Mouse (Mus musculus) CH12.LX (cell line): ENCODE data around the gene Arfip2. TPM values are rescaled to one million over a fixed set of nuclear protein-coding genes. Genes with fewer than 3 reads are reported as not detected.

Source experiments
- DNase-seq: peaks from one replicate; pipeline ENCODE4 v3.0.0-alpha.2; 2013; ENCODE audit errors: extremely low read depth
- H3K27ac ChIP-seq: 2 replicates; pipeline ENCODE4 v1.5.1; 2012; ENCODE audit warnings: low read depth, mild to moderate bottlenecking, control low read depth, moderate library complexity; ENCODE audit not compliant: insufficient read depth
- H3K27me3 ChIP-seq: replicated peaks from 2 replicates; pipeline ENCODE3; 2012; ENCODE audit warnings: inconsistent platforms
- H3K36me3 ChIP-seq, 2 experiments: replicated peaks in 1 of 2; 2 replicates each; pipeline versions ENCODE3 to v1.6.1; 2012; ENCODE audit warnings: inconsistent platforms in 1 of 2, low read length in 1 of 2, mild to moderate bottlenecking in 1 of 2, mixed read lengths in 1 of 2, moderate library complexity in 1 of 2; ENCODE audit not compliant: control insufficient read depth in 1 of 2, insufficient read depth in 1 of 2
- H3K4me1 ChIP-seq, 2 experiments: 2 replicates each; pipeline ENCODE4 v1.6.1; 2012; ENCODE audit warnings: inconsistent platforms in 1 of 2, moderate library complexity in 1 of 2; ENCODE audit not compliant: insufficient read depth in 2 of 2, control insufficient read depth in 1 of 2
- H3K4me2 ChIP-seq: 2 replicates; pipeline ENCODE4 v1.6.1; 2012; ENCODE audit warnings: low read depth, mild to moderate bottlenecking, control low read depth; ENCODE audit not compliant: poor library complexity, insufficient read depth, severe bottlenecking
- H3K4me3 ChIP-seq, 3 experiments: fragments of 150-350 bp in 1 of 3; sonication (generic) in 1 of 3; replicated peaks in 1 of 3; 2 replicates each; pipeline versions ENCODE3 to v1.5.1; 2011 to 2012; ENCODE audit warnings: low read depth in 2 of 3, low read length in 2 of 3, mild to moderate bottlenecking in 2 of 3, moderate library complexity in 2 of 3, control low read depth in 1 of 3, improper control_type of control experiment in 1 of 3, inconsistent platforms in 1 of 3, mixed read lengths in 1 of 3; ENCODE audit not compliant: poor library complexity in 1 of 3
- H3K79me2 ChIP-seq: replicated peaks from 2 replicates; pipeline ENCODE4 v1.6.1; 2012; ENCODE audit warnings: mild to moderate bottlenecking, moderate library complexity; ENCODE audit not compliant: control insufficient read depth, poor library complexity, insufficient read depth, severe bottlenecking; ENCODE audit errors: extremely low read depth
- H3K9ac ChIP-seq: 2 replicates; pipeline ENCODE4 v1.6.1; 2012; ENCODE audit warnings: low read depth, mild to moderate bottlenecking, control low read depth, moderate library complexity; ENCODE audit not compliant: insufficient read depth
- H3K9me3 ChIP-seq: replicated peaks from 2 replicates; pipeline ENCODE3; 2012; ENCODE audit warnings: low read length, inconsistent platforms, mixed read lengths
- BHLHE40 ChIP-seq: IDR thresholded peaks from 2 replicates; pipeline ENCODE4 v1.6.1; 2011; ENCODE audit warnings: mild to moderate bottlenecking, low read depth, low read length, improper control_type of control experiment
- CTCF ChIP-seq, 2 experiments: IDR thresholded peaks in 1 of 2; conservative IDR thresholded peaks in 1 of 2; 2 replicates each; pipeline ENCODE4 v1.5.1; 2011 to 2012; ENCODE audit warnings: low read depth in 2 of 2, low read length in 2 of 2, improper control_type of control experiment in 1 of 2, inconsistent platforms in 1 of 2, mild to moderate bottlenecking in 1 of 2, moderate library complexity in 1 of 2
- E2F4 ChIP-seq: IDR thresholded peaks from 2 replicates; pipeline ENCODE4 v1.6.1; 2011; ENCODE audit warnings: low read depth, low read length, improper control_type of control experiment; ENCODE audit not compliant: insufficient replicate concordance
- GABPA ChIP-seq: IDR thresholded peaks from 2 replicates; pipeline ENCODE4 v1.6.1; 2012; ENCODE audit warnings: low read depth, low read length, improper control_type of control experiment, inconsistent platforms; ENCODE audit not compliant: insufficient replicate concordance
- IRF4 ChIP-seq: IDR thresholded peaks from 2 replicates; pipeline ENCODE4 v1.6.1; 2014; ENCODE audit warnings: low read depth, mild to moderate bottlenecking, inconsistent platforms, low read length, improper control_type of control experiment
- KAT2A ChIP-seq: IDR thresholded peaks from 2 replicates; pipeline ENCODE4 v1.6.1; 2012; ENCODE audit warnings: low read length, improper control_type of control experiment, inconsistent platforms; ENCODE audit not compliant: insufficient replicate concordance
- MAFK ChIP-seq: IDR thresholded peaks from 2 replicates; pipeline ENCODE4 v1.6.1; 2011; ENCODE audit warnings: low read length, improper control_type of control experiment; ENCODE audit not compliant: insufficient replicate concordance
- MYC ChIP-seq: IDR thresholded peaks from 2 replicates; pipeline ENCODE4 v1.6.1; 2011; ENCODE audit warnings: low read depth, mild to moderate bottlenecking, improper control_type of control experiment, low read length
- PAX5 ChIP-seq: IDR thresholded peaks from 2 replicates; pipeline ENCODE4 v1.6.1; 2012; ENCODE audit warnings: low read length, inconsistent platforms, mixed read lengths
- POLR2A ChIP-seq: IDR thresholded peaks from 2 replicates; pipeline ENCODE4 v1.6.1; 2011; ENCODE audit warnings: low read depth, mild to moderate bottlenecking, improper control_type of control experiment, low read length
- RCOR1 ChIP-seq: conservative IDR thresholded peaks from 2 replicates; pipeline ENCODE4 v1.6.1; 2012; ENCODE audit warnings: low read depth, mild to moderate bottlenecking, inconsistent platforms, low read length, improper control_type of control experiment
- SIN3A ChIP-seq: IDR thresholded peaks from 2 replicates; pipeline ENCODE4 v1.6.1; 2012; ENCODE audit warnings: low read length, improper control_type of control experiment, inconsistent platforms
- USF1 ChIP-seq: IDR thresholded peaks from 2 replicates; pipeline ENCODE4 v1.6.1; 2014; ENCODE audit warnings: low read depth, mild to moderate bottlenecking, inconsistent platforms, low read length, improper control_type of control experiment
- ZKSCAN1 ChIP-seq: IDR thresholded peaks from 2 replicates; pipeline ENCODE4 v1.6.1; 2012; ENCODE audit warnings: low read depth, inconsistent platforms, low read length, improper control_type of control experiment, borderline replicate concordance
- dilution Hi-C: fragments of 300-500 bp; cut with MboI; formaldehyde crosslinking; loops from 2 replicates; pipeline ENCODE4 v1.14.3; 2020; ENCODE audit warnings: low sequenced_read_pairs; ENCODE audit not compliant: extremely low pct_unique_long_range_greater_than_20kb, extremely low pct_ligation_motif_present
- in situ Hi-C: fragments of 300-500 bp; cut with MboI; formaldehyde crosslinking; loops from 3 replicates; pipeline ENCODE4 v1.14.3; 2019; ENCODE audit warnings: low sequenced_read_pairs, low pct_ligation_motif_present, low pct_unique_long_range_greater_than_20kb, mixed read lengths
- polyA plus RNA-seq: library from polyadenylated mRNA; unstranded; fragments of >175 nt; gene quantifications from 2 replicates; pipeline ENCODE4 v1.2.1, GENCODE M21; 2012; ENCODE audit warnings: low read depth; ENCODE audit not compliant: insufficient read length
- total RNA-seq, 2 experiments: library from RNA; depleted of rRNA; stranded (reverse); fragments of 300-350 nt in 1 of 2; fragments of >200 nt in 1 of 2; gene quantifications; 2 replicates each; pipeline ENCODE4 v1.2.3; 2012 to 2014

Gene Arfip2
- total and polyA plus RNA-seq, 3 experiments: 50.1 to 55.6 (median 54.8) TPM

DNA sequence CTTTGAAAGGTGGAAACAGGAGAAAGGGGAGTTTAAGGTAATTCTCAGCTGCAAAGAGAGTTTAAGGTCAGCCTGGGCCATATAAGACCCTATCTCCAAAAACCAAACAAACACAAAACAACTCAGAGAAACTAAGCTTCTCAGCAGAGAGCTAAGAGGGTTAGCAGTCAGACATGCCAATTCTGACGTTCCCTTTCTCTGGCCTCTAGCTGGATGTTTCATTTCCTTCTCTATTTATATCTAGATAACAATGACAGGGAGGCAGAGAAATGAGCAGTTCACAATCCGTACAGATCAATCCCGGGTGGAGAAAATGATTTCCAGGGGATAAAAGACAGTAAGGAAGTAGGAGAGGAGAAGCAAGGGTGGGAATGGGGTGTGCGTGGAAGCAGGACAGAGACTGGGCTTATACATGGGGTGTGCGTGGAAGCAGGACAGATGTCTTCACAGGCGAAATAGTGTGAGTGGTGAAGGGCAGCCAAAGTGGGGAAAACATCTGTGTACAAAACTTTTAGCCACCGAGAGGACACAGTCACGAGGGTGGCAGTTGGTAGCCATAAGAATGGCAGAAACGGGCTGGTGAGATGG is 51.8 kb downstream of the Arfip2 start:
- Histone ChIP-seq H3K4me3 (no peak overlapping the region), H3K27ac (no peak overlapping the region), H3K36me3 (no peaks in the 10 kb centered on the region), H3K9ac (no peak overlapping the region), H3K4me1 (no peaks in the 10 kb centered on the region; a peak in 1 of 4 replicates), H3K27me3 (peaks cover 11% of the 10 kb centered on the region), H3K9me3 (peaks cover 7% of the 10 kb centered on the region), H3K4me2 (no peak overlapping the region), H3K79me2 (no peaks in the 10 kb centered on the region)
- dilution Hi-C loops (no loop called here), in situ Hi-C loops (no loop called here)
- TF ChIP-seq IRF4 (no peak), USF1 (no peak), RCOR1 (no peak), CTCF (conservative IDR thresholded peaks at IDR 0.05 in 1 of 2, IDR thresholded peaks at IDR 0.05 in 1 of 2; ENCODE audit: low read depth in 2 of 2, low read length in 2 of 2) (no peak), PAX5 (no peak), MAFK (no peak), MYC (no peak), BHLHE40 (no peak), GABPA (no peak), ZKSCAN1 (no peak), KAT2A (no peak), SIN3A (no peak), POLR2A (no peak), E2F4 (no peak)
- DNase-seq: no peak

Other genes starting within 250 kb of the Arfip2 start
- gene Fam160a2, start 240.4 kb downstream of the Arfip2 start, total RNA-seq (2012; rRNA removed): 5.9 TPM in 2 replicates
- gene Fam160a2, start 240.4 kb downstream of the Arfip2 start, total RNA-seq (2014; rRNA removed): 3.1 and 3.5 TPM in 2 replicates
- gene Fam160a2, start 240.4 kb downstream of the Arfip2 start, polyA plus RNA-seq: 6.2 and 7.2 TPM in 2 replicates
- not detected in 2 replicates for gene Cnga4, start 235.8 kb downstream of the Arfip2 start, total RNA-seq (2012; rRNA removed)
- not detected in 2 replicates for gene Cnga4, start 235.8 kb downstream of the Arfip2 start, total RNA-seq (2014; rRNA removed)
- gene Cnga4, start 235.8 kb downstream of the Arfip2 start, polyA plus RNA-seq: not detected in 2 replicates
- gene Cckbr, start 214.7 kb downstream of the Arfip2 start, total RNA-seq (2012; rRNA removed): not detected in 2 replicates
- not detected in 2 replicates for gene Cckbr, start 214.7 kb downstream of the Arfip2 start, total RNA-seq (2014; rRNA removed)
- not detected in 2 replicates for gene Cckbr, start 214.7 kb downstream of the Arfip2 start, polyA plus RNA-seq
- gene Cavin3, start 158.1 kb downstream of the Arfip2 start, total RNA-seq (2012; rRNA removed): not detected in 2 replicates
- not detected in 2 replicates for gene Cavin3, start 158.1 kb downstream of the Arfip2 start, total RNA-seq (2014; rRNA removed)
- gene Cavin3, start 158.1 kb downstream of the Arfip2 start, polyA plus RNA-seq: not detected in 2 replicates
- gene Smpd1, start 86.1 kb downstream of the Arfip2 start, total RNA-seq (2012; rRNA removed): 19.3 and 22.5 TPM in 2 replicates
- 13.7 and 16.9 TPM in 2 replicates for gene Smpd1, start 86.1 kb downstream of the Arfip2 start, total RNA-seq (2014; rRNA removed)
- gene Smpd1, start 86.1 kb downstream of the Arfip2 start, polyA plus RNA-seq: 13.7 and 17.9 TPM in 2 replicates
- gene Apbb1, start 58.8 kb downstream of the Arfip2 start, total RNA-seq (2012; rRNA removed): 1.8 and 3.2 TPM in 2 replicates
- 1.2 and 3.3 TPM in 2 replicates for gene Apbb1, start 58.8 kb downstream of the Arfip2 start, total RNA-seq (2014; rRNA removed)
- gene Apbb1, start 58.8 kb downstream of the Arfip2 start, polyA plus RNA-seq: 1.1 and 2.1 TPM in 2 replicates
- not detected in 2 replicates for gene Hpx, start 40.3 kb downstream of the Arfip2 start, total RNA-seq (2012; rRNA removed)
- gene Hpx, start 40.3 kb downstream of the Arfip2 start, total RNA-seq (2014; rRNA removed): not detected in 2 replicates
- not detected in 2 replicates for gene Hpx, start 40.3 kb downstream of the Arfip2 start, polyA plus RNA-seq
- 3.5 and 4.7 TPM in 2 replicates for gene Trim3, start 6.8 kb downstream of the Arfip2 start, total RNA-seq (2012; rRNA removed)
- gene Trim3, start 6.8 kb downstream of the Arfip2 start, total RNA-seq (2014; rRNA removed): 2.2 TPM in 2 replicates
- 3.5 and 4.6 TPM in 2 replicates for gene Trim3, start 6.8 kb downstream of the Arfip2 start, polyA plus RNA-seq
- gene Timm10b, start 360 bp downstream of the Arfip2 start, total RNA-seq (2012; rRNA removed): 103 and 115 TPM in 2 replicates
- 86.2 and 94.9 TPM in 2 replicates for gene Timm10b, start 360 bp downstream of the Arfip2 start, total RNA-seq (2014; rRNA removed)
- gene Timm10b, start 360 bp downstream of the Arfip2 start, polyA plus RNA-seq: 89.6 and 99.3 TPM in 2 replicates
- 54.4 and 78.4 TPM in 2 replicates for gene Gm45799, start 136 bp upstream of the Arfip2 start, total RNA-seq (2012; rRNA removed)
- 37.7 and 51.6 TPM in 2 replicates for gene Gm45799, start 136 bp upstream of the Arfip2 start, total RNA-seq (2014; rRNA removed)
- gene Gm45799, start 136 bp upstream of the Arfip2 start, polyA plus RNA-seq: 54.0 and 73.5 TPM in 2 replicates
- 0.04 and 0.08 TPM in 2 replicates for gene Dnhd1, start 10.4 kb upstream of the Arfip2 start, total RNA-seq (2012; rRNA removed)
- 0.07 and 0.23 TPM in 2 replicates for gene Dnhd1, start 10.4 kb upstream of the Arfip2 start, total RNA-seq (2014; rRNA removed)
- 0.31 and 0.41 TPM in 2 replicates for gene Dnhd1, start 10.4 kb upstream of the Arfip2 start, polyA plus RNA-seq
- gene Ilk, start 96.2 kb upstream of the Arfip2 start, total RNA-seq (2012; rRNA removed): 32.4 and 32.6 TPM in 2 replicates
- 40.3 and 42.6 TPM in 2 replicates for gene Ilk, start 96.2 kb upstream of the Arfip2 start, total RNA-seq (2014; rRNA removed)
- gene Ilk, start 96.2 kb upstream of the Arfip2 start, polyA plus RNA-seq: 45.9 and 51.1 TPM in 2 replicates
- gene Rrp8, start 97.0 kb upstream of the Arfip2 start, total RNA-seq (2012; rRNA removed): 28.7 and 43.7 TPM in 2 replicates
- gene Rrp8, start 97.0 kb upstream of the Arfip2 start, total RNA-seq (2014; rRNA removed): 57.3 and 66.0 TPM in 2 replicates
- gene Rrp8, start 97.0 kb upstream of the Arfip2 start, polyA plus RNA-seq: 84.2 and 133 TPM in 2 replicates
- 259 and 331 TPM in 2 replicates for gene Taf10, start 103.9 kb upstream of the Arfip2 start, total RNA-seq (2012; rRNA removed)
- 259 and 461 TPM in 2 replicates for gene Taf10, start 103.9 kb upstream of the Arfip2 start, total RNA-seq (2014; rRNA removed)
- 297 and 330 TPM in 2 replicates for gene Taf10, start 103.9 kb upstream of the Arfip2 start, polyA plus RNA-seq
- 25.1 and 29.9 TPM in 2 replicates for gene Tpp1, start 111.8 kb upstream of the Arfip2 start, total RNA-seq (2012; rRNA removed)
- gene Tpp1, start 111.8 kb upstream of the Arfip2 start, total RNA-seq (2014; rRNA removed): 13.8 and 19.1 TPM in 2 replicates
- gene Tpp1, start 111.8 kb upstream of the Arfip2 start, polyA plus RNA-seq: 45.4 and 49.1 TPM in 2 replicates
- 0.04 TPM in 1 of 2 replicates, not detected in the other for gene Dchs1, start 147.2 kb upstream of the Arfip2 start, total RNA-seq (2012; rRNA removed)
- not detected in 2 replicates for gene Dchs1, start 147.2 kb upstream of the Arfip2 start, total RNA-seq (2014; rRNA removed)
- gene Dchs1, start 147.2 kb upstream of the Arfip2 start, polyA plus RNA-seq: 0.03 TPM in 1 of 2 replicates, not detected in the other
- 306 and 329 TPM in 2 replicates for gene Mrpl17, start 170.7 kb upstream of the Arfip2 start, total RNA-seq (2012; rRNA removed)
- gene Mrpl17, start 170.7 kb upstream of the Arfip2 start, total RNA-seq (2014; rRNA removed): 451 and 525 TPM in 2 replicates
- gene Mrpl17, start 170.7 kb upstream of the Arfip2 start, polyA plus RNA-seq: 379 and 399 TPM in 2 replicates